Mouse (Mus musculus) spleen, adult 2 months (tissue): ENCODE data around the gene Syt1.

Source experiments
- CTCF ChIP-seq: fragments of 200-500 bp; IDR thresholded peaks from 2 replicates; pipeline ENCODE4 v1.5.1; 2011; ENCODE audit warnings: mild to moderate bottlenecking, inconsistent platforms; ENCODE audit not compliant: insufficient read depth, insufficient read length, insufficient replicate concordance; ENCODE audit errors: extremely low read depth
- POLR2A ChIP-seq: fragments of 200-500 bp; IDR thresholded peaks from 2 replicates; pipeline ENCODE4 v1.6.1; 2011; ENCODE audit warnings: low read depth, low read length, inconsistent platforms

DNA sequence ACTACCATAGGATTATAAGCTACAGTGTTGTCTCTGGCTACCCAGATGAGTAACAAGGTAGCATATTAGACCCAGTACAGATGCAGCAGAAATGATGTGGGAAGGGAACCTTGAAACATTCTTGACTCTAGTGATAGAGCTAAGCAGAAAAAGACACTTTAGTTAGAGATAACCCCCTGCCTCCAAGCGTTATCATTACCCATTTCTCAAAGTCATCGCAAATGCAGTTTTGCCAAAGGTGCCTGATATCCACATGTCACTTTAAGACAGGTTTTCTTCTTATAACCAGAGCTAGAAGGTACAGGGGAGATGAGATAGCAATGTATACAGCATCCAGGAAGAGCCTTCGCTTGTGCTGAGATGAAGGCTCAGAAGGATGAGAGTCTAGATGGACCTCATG lies 421.4 kb downstream of the Syt1 start:
- no peak for TF ChIP-seq POLR2A
- TF ChIP-seq CTCF: no peak
